In genomic region chr17:8410330-8410729, GRCm38 (mm10) we compare ENCODE assay signal across 21 mouse cellular contexts. TPM values are rescaled to one million over a fixed set of nuclear protein-coding genes. Genes with fewer than 3 reads are reported as not detected.
A peak's percentile ranks its signal among the peaks of the same experiment; 100 is the strongest.
DNase-seq lines count a peak whose midpoint lies in the region; ATAC-seq and TF ChIP-seq lines count a peak whose summit lies in the region.
"Had no signal": no experiment of that assay in that cellular context is flagged by ENCODE, and none has a peak within 500 bp of the region (broad histone marks: within the 10 kb centered on the region; RNA-seq: fewer than 3 reads in every experiment).

No protein-coding gene starts in this region.

- H3K27me3 ChIP-seq in intestine, embryonic 15.5 days (replicated peaks) = no peaks in the 10 kb centered on the region; the same call in 1 of the 2 replicates
- H3K27me3 ChIP-seq in intestine, embryonic 16.5 days (replicated peaks; ENCODE audit: control insufficient read depth, insufficient read depth, low read length) = no peaks in the 10 kb centered on the region
- H3K27me3 ChIP-seq in liver, postnatal 0 days (ENCODE audit: insufficient read depth, low read length) = no peaks in the 10 kb centered on the region
- H3K27me3 ChIP-seq in stomach, embryonic 16.5 days (ENCODE audit: control insufficient read depth, insufficient read depth, low read length) = no peaks in the 10 kb centered on the region

- no peaks in the 10 kb centered on the region for H3K9me3 ChIP-seq in intestine, embryonic 15.5 days
- no peaks in the 10 kb centered on the region for H3K9me3 ChIP-seq in intestine, embryonic 16.5 days (ENCODE audit: control insufficient read depth, low read length)
- no peaks in the 10 kb centered on the region for H3K9me3 ChIP-seq in liver, postnatal 0 days (ENCODE audit: low read length)
- no peaks in the 10 kb centered on the region for H3K9me3 ChIP-seq in stomach, embryonic 16.5 days (replicated peaks; ENCODE audit: control insufficient read depth, low read length)
- H3K9me3 ChIP-seq: embryonic facial prominence, embryonic 10.5 days; forebrain, embryonic 13.5 days; hindbrain, embryonic 12.5 days had no signal

- no peak overlapping the region for H3K9ac ChIP-seq in intestine, embryonic 15.5 days
- H3K9ac ChIP-seq in intestine, embryonic 16.5 days (ENCODE audit: low read depth, low read length) = no peak overlapping the region
- H3K9ac ChIP-seq in liver, postnatal 0 days (replicated peaks) = no peak overlapping the region
- no peak overlapping the region for H3K9ac ChIP-seq in stomach, embryonic 16.5 days (ENCODE audit: low read length)
- H3K9ac ChIP-seq: forebrain, embryonic 13.5 days; forebrain, postnatal 0 days; hindbrain, embryonic 12.5 days had no signal

- no peak overlapping the region for H3K4me3 ChIP-seq in intestine, embryonic 15.5 days (replicated peaks)
- no peak overlapping the region for H3K4me3 ChIP-seq in intestine, embryonic 16.5 days (ENCODE audit: low read length)
- H3K4me3 ChIP-seq in liver, postnatal 0 days (ENCODE audit: low read depth, low read length) = no peak overlapping the region
- H3K4me3 ChIP-seq in stomach, embryonic 16.5 days (replicated peaks; ENCODE audit: low read length) = no peak overlapping the region
- H3K4me3 ChIP-seq: embryonic facial prominence, embryonic 10.5 days; forebrain, embryonic 13.5 days; hindbrain, embryonic 12.5 days had no signal

- TF ChIP-seq EP300 in liver, postnatal 0 days (IDR thresholded peaks at IDR 0.05; ENCODE audit: low read depth) = no peak

- no peak overlapping the region for H3K27ac ChIP-seq in intestine, embryonic 15.5 days
- H3K27ac ChIP-seq in intestine, embryonic 16.5 days (ENCODE audit: low read length) = no peak overlapping the region
- no peak overlapping the region for H3K27ac ChIP-seq in liver, postnatal 0 days (ENCODE audit: low read depth)
- H3K27ac ChIP-seq in stomach, embryonic 16.5 days (ENCODE audit: low read length) = no peak overlapping the region; the same call in 1 of the 2 replicates
- H3K27ac ChIP-seq: embryonic facial prominence, embryonic 10.5 days; forebrain, embryonic 13.5 days; hindbrain, embryonic 12.5 days had no signal

- H3K4me2 ChIP-seq in intestine, embryonic 15.5 days (replicated peaks) = no peak overlapping the region
- no peak overlapping the region for H3K4me2 ChIP-seq in intestine, embryonic 16.5 days (ENCODE audit: low read depth, low read length)
- no peak overlapping the region for H3K4me2 ChIP-seq in liver, postnatal 0 days (ENCODE audit: low read depth, low read length)
- H3K4me2 ChIP-seq in stomach, embryonic 16.5 days (ENCODE audit: low read depth, low read length) = no peak overlapping the region
- H3K4me2 ChIP-seq: forebrain, embryonic 13.5 days; hindbrain, embryonic 12.5 days had no signal

- H3K4me1 ChIP-seq in intestine, embryonic 15.5 days (replicated peaks) = peaks cover 16% of the 10 kb centered on the region
- peaks cover 26% of the 10 kb centered on the region for H3K4me1 ChIP-seq in intestine, embryonic 16.5 days (ENCODE audit: control insufficient read depth, insufficient read depth, low read length)
- peaks cover 7% of the 10 kb centered on the region; the same call in 1 of the 2 replicates for H3K4me1 ChIP-seq in liver, postnatal 0 days (ENCODE audit: insufficient read depth)
- peaks cover 9% of the 10 kb centered on the region for H3K4me1 ChIP-seq in stomach, embryonic 16.5 days (ENCODE audit: control insufficient read depth, insufficient read depth, low read length)

- no peaks in the 10 kb centered on the region for H3K36me3 ChIP-seq in intestine, embryonic 15.5 days
- no peaks in the 10 kb centered on the region for H3K36me3 ChIP-seq in intestine, embryonic 16.5 days (ENCODE audit: control insufficient read depth, insufficient read depth, low read length)
- H3K36me3 ChIP-seq in liver, postnatal 0 days (replicated peaks; ENCODE audit: insufficient read depth, low read length) = no peaks in the 10 kb centered on the region
- H3K36me3 ChIP-seq in stomach, embryonic 16.5 days (ENCODE audit: control insufficient read depth, insufficient read depth, low read length) = no peaks in the 10 kb centered on the region
- H3K36me3 ChIP-seq: embryonic facial prominence, embryonic 10.5 days; hindbrain, embryonic 12.5 days had no signal

- TF ChIP-seq CTCF in liver, postnatal 0 days (IDR thresholded peaks at IDR 0.05; ENCODE audit: low read depth) = no peak

- ATAC-seq in intestine, embryonic 15.5 days = peak; percentile 16; the same call in 1 of the 2 replicates
- ATAC-seq in intestine, embryonic 16.5 days = no peak
- 0 out of 2 replicates have a peak, but pooled peaks have one; percentile 10 for ATAC-seq in liver, postnatal 0 days
- ATAC-seq in stomach, embryonic 16.5 days (ENCODE audit: insufficient read depth, low FRiP score) = peak; percentile 64
- ATAC-seq: forebrain, embryonic 13.5 days; forebrain, postnatal 0 days; hindbrain, embryonic 16.5 days had no signal

- DNase-seq in ES-CJ7 (ENCODE audit: low read depth, low spot score) = peak; percentile 35
- no peak for DNase-seq in liver, postnatal 0 days
- no peak for DNase-seq in spleen, postnatal 14 days (ENCODE audit: low spot score in 2 of 2)
- DNase-seq in urinary bladder, postnatal 10 days (ENCODE audit: low spot score) = no peak
- no peak for DNase-seq in embryo, embryonic 10 days (ENCODE audit: low spot score)
- DNase-seq: adrenal gland, adult 8-10 months; cerebellum, adult 11-12 months; cerebellum, adult 9-11 months; cerebellum, postnatal 36 days; forebrain, postnatal 0 days; gastrocnemius, postnatal 14 days; heart, postnatal 10 days; heart, postnatal 4 days had no signal

- 76% methylated on average over 2 of the region's 2 CpGs for WGBS in intestine, embryonic 15.5 days
- 77% methylated on average over 2 of the region's 2 CpGs for WGBS in intestine, embryonic 16.5 days
- WGBS in liver, postnatal 0 days (ENCODE audit: insufficient replicate concordance) = 78% methylated on average over 2 of the region's 2 CpGs
- WGBS in stomach, embryonic 16.5 days = 64% methylated on average over 2 of the region's 2 CpGs

RNA-seq across cellular contexts. Expression of gene T, which starts 23.9 kb away (rescaled TPM):
- 0.30 and 0.45 TPM in 2 replicates for polyA plus RNA-seq in intestine, embryonic 15.5 days (2015; fragmentation: Nextera tagmentation; extraction: Ambion mirVana)
- polyA plus RNA-seq in intestine, embryonic 16.5 days (2015; fragmentation: Nextera tagmentation; extraction: Ambion mirVana) = 0.17 and 0.23 TPM in 2 replicates
- not detected in 2 replicates for polyA plus RNA-seq in liver, postnatal 0 days (2015; fragmentation: Nextera tagmentation; extraction: Ambion mirVana)
- 0.22 and 1.1 TPM in 2 replicates for polyA plus RNA-seq in stomach, embryonic 16.5 days (2015; fragmentation: Nextera tagmentation; extraction: Ambion mirVana)
- polyA plus RNA-seq: C2C12 had no signal

RNA-seq across cellular contexts. Expression of gene T2, which starts 54.5 kb away (rescaled TPM):
- polyA plus RNA-seq in intestine, embryonic 15.5 days (2015; fragmentation: Nextera tagmentation; extraction: Ambion mirVana) = 0.13 and 0.27 TPM in 2 replicates
- polyA plus RNA-seq in intestine, embryonic 16.5 days (2015; fragmentation: Nextera tagmentation; extraction: Ambion mirVana) = 0.22 and 0.24 TPM in 2 replicates
- not detected in 2 replicates for polyA plus RNA-seq in liver, postnatal 0 days (2015; fragmentation: Nextera tagmentation; extraction: Ambion mirVana)
- polyA plus RNA-seq in stomach, embryonic 16.5 days (2015; fragmentation: Nextera tagmentation; extraction: Ambion mirVana) = 0.13 and 0.21 TPM in 2 replicates
